ENCODE assay signal across 26 mouse cellular contexts in the genomic region with DNA sequence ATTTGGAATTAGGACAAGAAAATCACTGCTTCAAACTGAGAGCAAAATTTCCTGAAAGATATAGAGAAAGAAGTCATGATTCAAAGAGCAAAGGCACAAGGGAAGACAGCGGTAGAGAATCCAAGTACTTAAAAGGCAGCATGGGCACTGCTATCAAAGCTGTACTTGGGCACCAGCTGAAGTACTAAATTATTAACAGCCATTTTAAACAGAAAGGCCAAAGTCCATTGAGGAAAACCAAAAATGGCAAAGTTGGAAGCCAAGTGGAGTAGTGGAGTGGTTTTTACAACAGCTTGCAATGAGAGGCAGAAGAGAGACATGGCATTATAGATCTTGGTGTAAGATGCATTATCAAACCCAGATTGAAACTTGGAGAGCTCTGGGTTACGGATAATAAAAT.
"Had no signal": no experiment of that assay in that cellular context is flagged by ENCODE, and none has a peak within 500 bp of the region (broad histone marks: within the 10 kb centered on the region; RNA-seq: fewer than 3 reads in every experiment).

No protein-coding gene starts in this region.

- H3K36me3 ChIP-seq: heart, embryonic 12.5 days; hindbrain, embryonic 10.5 days; hindbrain, embryonic 12.5 days; intestine, embryonic 15.5 days; limb, embryonic 10.5 days; limb, embryonic 12.5 days; liver, embryonic 13.5 days; liver, embryonic 15.5 days had no signal

- H3K9ac ChIP-seq: heart, embryonic 12.5 days; hindbrain, embryonic 12.5 days; hindbrain, embryonic 14.5 days; intestine, embryonic 15.5 days; limb, embryonic 12.5 days; liver, embryonic 13.5 days; liver, embryonic 15.5 days had no signal

- ATAC-seq: forebrain, embryonic 16.5 days; hindbrain, embryonic 16.5 days; inflammation-experienced regulatory T-cells, adult 6 months; intestine, embryonic 15.5 days; intestine, postnatal 0 days had no signal

- H3K27me3 ChIP-seq: heart, embryonic 12.5 days; hindbrain, embryonic 12.5 days; intestine, embryonic 15.5 days; limb, embryonic 12.5 days; liver, embryonic 13.5 days; liver, embryonic 15.5 days had no signal

- H3K9me3 ChIP-seq: heart, embryonic 12.5 days; hindbrain, embryonic 10.5 days; hindbrain, embryonic 12.5 days; intestine, embryonic 15.5 days; limb, embryonic 10.5 days; limb, embryonic 12.5 days; liver, embryonic 13.5 days; liver, embryonic 15.5 days had no signal

- H3K4me2 ChIP-seq: heart, embryonic 12.5 days; hindbrain, embryonic 12.5 days; hindbrain, embryonic 14.5 days; intestine, embryonic 15.5 days; limb, embryonic 12.5 days; liver, embryonic 13.5 days; liver, embryonic 15.5 days had no signal

- DNase-seq: gastrocnemius, adult 2 months; gastrocnemius, postnatal 10 days; gastrocnemius, postnatal 25 days; heart, adult 2 months; heart, postnatal 10 days; heart, postnatal 4 days; kidney, adult 18-20 months; kidney, postnatal 14 days; kidney, postnatal 4 days; liver; liver, embryonic 13.5 days had no signal

- H3K4me1 ChIP-seq: heart, embryonic 12.5 days; hindbrain, embryonic 10.5 days; hindbrain, embryonic 12.5 days; intestine, embryonic 15.5 days; limb, embryonic 10.5 days; limb, embryonic 12.5 days; liver, embryonic 13.5 days; liver, embryonic 15.5 days had no signal

- H3K4me3 ChIP-seq: gastrocnemius, adult 2 months; heart, adult 2 months; heart, embryonic 12.5 days; hindbrain, embryonic 10.5 days; hindbrain, embryonic 12.5 days; intestine, embryonic 15.5 days; layer of hippocampus, adult 2 months; left cerebral cortex, adult 2 months; limb, embryonic 10.5 days; limb, embryonic 12.5 days; liver, embryonic 13.5 days; liver, embryonic 15.5 days had no signal

- H3K27ac ChIP-seq: gastrocnemius, adult 2 months; heart, adult 2 months; hindbrain, embryonic 10.5 days; hindbrain, embryonic 12.5 days; hindbrain, embryonic 14.5 days; intestine, embryonic 15.5 days; kidney, postnatal 0 days; layer of hippocampus, adult 2 months; left cerebral cortex, adult 2 months; limb, embryonic 10.5 days; limb, embryonic 12.5 days; liver, embryonic 13.5 days; liver, embryonic 15.5 days had no signal
